Mouse (Mus musculus): ENCODE measurements around the gene Rho. TPM values are rescaled to one million over a fixed set of nuclear protein-coding genes. Genes with fewer than 3 reads are reported as not detected.

Rho gene
- polyA plus RNA-seq (2015; fragmentation: Illumina TruSeq; extraction: RNeasy Lipid Tissue Mini Kit (QIAGEN cat#74804); ENCODE audit: insufficient read depth, low read depth, low replicate concordance) = not detected

DNA sequence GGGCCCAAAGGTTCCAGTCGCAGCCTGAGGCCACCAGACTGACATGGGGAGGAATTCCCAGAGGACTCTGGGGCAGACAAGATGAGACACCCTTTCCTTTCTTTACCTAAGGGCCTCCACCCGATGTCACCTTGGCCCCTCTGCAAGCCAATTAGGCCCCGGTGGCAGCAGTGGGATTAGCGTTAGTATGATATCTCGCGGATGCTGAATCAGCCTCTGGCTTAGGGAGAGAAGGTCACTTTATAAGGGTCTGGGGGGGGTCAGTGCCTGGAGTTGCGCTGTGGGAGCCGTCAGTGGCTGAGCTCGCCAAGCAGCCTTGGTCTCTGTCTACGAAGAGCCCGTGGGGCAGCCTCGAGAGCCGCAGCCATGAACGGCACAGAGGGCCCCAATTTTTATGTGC, at the start of gene Rho:
Rho (plus strand) TSS at position 110 of the 400 bp plus-strand sequence.

DNA sequence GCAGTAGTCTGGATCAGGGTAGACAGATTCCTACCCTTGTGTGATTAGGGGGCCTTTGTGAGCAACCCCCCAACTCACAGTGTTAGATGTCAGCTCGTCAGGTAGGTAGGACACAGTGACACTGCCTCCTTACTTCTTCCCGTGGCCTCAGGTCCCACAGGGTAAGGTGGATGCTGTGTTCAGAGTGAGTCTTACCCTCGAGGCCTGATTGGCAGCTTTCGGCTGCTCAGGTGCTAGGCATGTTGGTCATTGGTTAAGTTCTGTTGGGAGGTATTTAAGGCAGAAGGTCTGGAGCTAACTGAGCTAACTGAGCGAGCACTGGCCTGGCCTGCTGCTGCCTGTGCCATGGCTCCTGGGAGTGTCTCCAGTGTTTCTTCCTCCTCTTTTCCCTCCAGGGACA, 13.1 kb downstream of the Rho start, which contains the start of gene H1foo:
H1foo (plus strand) TSS at position 301 of the 400 bp plus-strand sequence.

Other genes with a start within 250 kb of the Rho start
- not detected for gene Tmem40, start 169.3 kb upstream of the Rho start, polyA plus RNA-seq (2015; fragmentation: Illumina TruSeq; extraction: RNeasy Lipid Tissue Mini Kit (QIAGEN cat#74804); ENCODE audit: insufficient read depth, low read depth, low replicate concordance)
- gene Cand2, start 157.2 kb upstream of the Rho start, polyA plus RNA-seq (2015; fragmentation: Illumina TruSeq; extraction: RNeasy Lipid Tissue Mini Kit (QIAGEN cat#74804); ENCODE audit: insufficient read depth, low read depth, low replicate concordance) = 0.37 TPM
- gene Rpl32, start 123.0 kb upstream of the Rho start, polyA plus RNA-seq (2015; fragmentation: Illumina TruSeq; extraction: RNeasy Lipid Tissue Mini Kit (QIAGEN cat#74804); ENCODE audit: insufficient read depth, low read depth, low replicate concordance) = 1,045 TPM
- gene Efcab12, start 93.3 kb upstream of the Rho start, polyA plus RNA-seq (2015; fragmentation: Illumina TruSeq; extraction: RNeasy Lipid Tissue Mini Kit (QIAGEN cat#74804); ENCODE audit: insufficient read depth, low read depth, low replicate concordance) = 0.52 TPM
- gene Mbd4, start 78.4 kb upstream of the Rho start, polyA plus RNA-seq (2015; fragmentation: Illumina TruSeq; extraction: RNeasy Lipid Tissue Mini Kit (QIAGEN cat#74804); ENCODE audit: insufficient read depth, low read depth, low replicate concordance) = 1.1 TPM
- 4.2 TPM for gene Ift122, start 78.3 kb upstream of the Rho start, polyA plus RNA-seq (2015; fragmentation: Illumina TruSeq; extraction: RNeasy Lipid Tissue Mini Kit (QIAGEN cat#74804); ENCODE audit: insufficient read depth, low read depth, low replicate concordance)
- gene H1foo, start 13.2 kb downstream of the Rho start, polyA plus RNA-seq (2015; fragmentation: Illumina TruSeq; extraction: RNeasy Lipid Tissue Mini Kit (QIAGEN cat#74804); ENCODE audit: insufficient read depth, low read depth, low replicate concordance) = not detected
- gene Plxnd1, start 63.3 kb downstream of the Rho start, polyA plus RNA-seq (2015; fragmentation: Illumina TruSeq; extraction: RNeasy Lipid Tissue Mini Kit (QIAGEN cat#74804); ENCODE audit: insufficient read depth, low read depth, low replicate concordance) = 29.6 TPM

Measured in pancreas, adult 10 weeks (tissue).